Mouse (Mus musculus) midbrain, embryonic 16.5 days (tissue): ENCODE results near the gene Tmem232. TPM values are rescaled to one million over a fixed set of nuclear protein-coding genes. Genes with fewer than 3 reads are reported as not detected.
"Not testable (repeated sequence)": the region's sequence is repeated elsewhere in the genome, so short reads cannot be mapped to it uniquely, and the experiment has no call there.

ENCODE experiments used
- ATAC-seq: fragments of 200-750 bp; cut with Nextera tagmentation; 2 replicates; pipeline ENCODE4 v1.8.0; 2017; ENCODE audit warnings: moderate TSS enrichment
- H3K27ac ChIP-seq: fragments of 300-500 bp; sonication (generic); 2 replicates; pipeline ENCODE4 v1.5.1; 2014; ENCODE audit warnings: mild to moderate bottlenecking, low read length, mixed read lengths
- H3K27me3 ChIP-seq: fragments of 300-500 bp; sonication (generic); 2 replicates; pipeline ENCODE4 v1.6.1; 2014; ENCODE audit warnings: low read depth, low read length, mixed read lengths; ENCODE audit not compliant: control insufficient read depth, insufficient read depth
- H3K36me3 ChIP-seq: fragments of 300-500 bp; sonication (generic); 2 replicates; pipeline ENCODE4 v1.6.1; 2014; ENCODE audit warnings: mild to moderate bottlenecking, low read length, moderate library complexity, mixed read lengths; ENCODE audit not compliant: control insufficient read depth, insufficient read depth
- H3K4me1 ChIP-seq: fragments of 300-500 bp; sonication (generic); 2 replicates; pipeline ENCODE4 v1.6.1; 2014; ENCODE audit warnings: mild to moderate bottlenecking, low read length, mixed read lengths; ENCODE audit not compliant: control insufficient read depth, insufficient read depth
- H3K4me2 ChIP-seq: fragments of 300-500 bp; sonication (generic); 2 replicates; pipeline ENCODE4 v1.6.1; 2014; ENCODE audit warnings: mild to moderate bottlenecking, low read length, mixed read lengths
- H3K4me3 ChIP-seq: fragments of 300-500 bp; sonication (generic); 2 replicates; pipeline ENCODE4 v1.5.1; 2014; ENCODE audit warnings: low read depth, mild to moderate bottlenecking, low read length, moderate library complexity, mixed read lengths
- H3K9ac ChIP-seq: fragments of 300-500 bp; sonication (generic); 2 replicates; pipeline ENCODE4 v1.6.1; 2014; ENCODE audit warnings: low read depth, low read length, mixed read lengths
- H3K9me3 ChIP-seq: fragments of 300-500 bp; sonication (generic); replicated peaks from 2 replicates; pipeline ENCODE4 v1.6.1; 2014; ENCODE audit warnings: mild to moderate bottlenecking, low read length, mixed read lengths; ENCODE audit not compliant: control insufficient read depth, poor library complexity, severe bottlenecking
- WGBS: fragments of 180-500 bp; shearing (Covaris S2); extraction: QIAGEN DNeasy Blood & Tissue Kit; methylation state at CpG from one replicate; pipeline ENCODE4 v1.1.7; 2014; 5-methylcytosine and 5-hydroxymethylcytosine counted together
- microRNA-seq: library from miRNA; unstranded; fragments of <30 nt; microRNA quantifications from one replicate; pipeline ENCODE4, GENCODE M21; 2017
- polyA plus RNA-seq: library from polyadenylated mRNA; unstranded; fragments of >200 nt; fragmentation: Nextera tagmentation; extraction: Ambion mirVana; gene quantifications from 2 replicates; pipeline ENCODE4 v1.2.1, GENCODE M21; 2015

Gene Tmem232
- polyA plus RNA-seq, 1 experiment from 2014 or later = 0.92 TPM

GRCm38 (mm10) chr17:65225347-65225916 is 315.1 kb downstream of the Tmem232 start:
- H3K4me2 ChIP-seq = no peak overlapping the region
- H3K36me3 ChIP-seq = no peaks in the 10 kb centered on the region
- H3K9ac ChIP-seq = no peak overlapping the region
- no peaks in the 10 kb centered on the region for H3K4me1 ChIP-seq
- 28% methylated on average over 6 of the region's 6 CpGs for WGBS
- ATAC-seq = no peak
- no peaks in the 10 kb centered on the region for H3K9me3 ChIP-seq
- H3K27me3 ChIP-seq = no peaks in the 10 kb centered on the region
- H3K27ac ChIP-seq = no peak overlapping the region
- no peak overlapping the region for H3K4me3 ChIP-seq

- not testable (repeated sequence) for H3K9me3 ChIP-seq, ATAC-seq, H3K4me3 ChIP-seq, H3K27me3 ChIP-seq, H3K4me1 ChIP-seq, H3K27ac ChIP-seq, H3K36me3 ChIP-seq, H3K4me2 ChIP-seq, H3K9ac ChIP-seq
- 94% methylated on average over 6 of the region's 6 CpGs for WGBS
Observed at GRCm38 (mm10) chr17:65221687-65222086, 318.9 kb downstream of the Tmem232 start.

Small RNA genes within 50 kb of the gene (microRNA-seq; reads per million reads assigned to microRNA genes)
- gene Gm25731 = not detected

Other genes with a start within 250 kb of the Tmem232 start
- 275 and 287 TPM in 2 replicates for gene Vapa, start 72.8 kb upstream of the Tmem232 start, polyA plus RNA-seq
- gene Txndc2, start 101.4 kb upstream of the Tmem232 start, polyA plus RNA-seq = not detected in 2 replicates
- gene Rab31, start 232.0 kb upstream of the Tmem232 start, polyA plus RNA-seq = 79.4 and 86.0 TPM in 2 replicates
- gene Ppp4r1, start 241.8 kb upstream of the Tmem232 start, polyA plus RNA-seq = 41.5 and 45.2 TPM in 2 replicates